Mouse (Mus musculus): Measurements from ENCODE around the gene Aatf.
A peak's percentile ranks its signal among the peaks of the same experiment; 100 is the strongest.

Aatf gene

GRCm38 (mm10) chr11:84522577-84523320 lies 9.4 kb upstream of the Aatf start:
- no peak for DNase-seq (ENCODE audit: low read depth, low spot score)

DNA sequence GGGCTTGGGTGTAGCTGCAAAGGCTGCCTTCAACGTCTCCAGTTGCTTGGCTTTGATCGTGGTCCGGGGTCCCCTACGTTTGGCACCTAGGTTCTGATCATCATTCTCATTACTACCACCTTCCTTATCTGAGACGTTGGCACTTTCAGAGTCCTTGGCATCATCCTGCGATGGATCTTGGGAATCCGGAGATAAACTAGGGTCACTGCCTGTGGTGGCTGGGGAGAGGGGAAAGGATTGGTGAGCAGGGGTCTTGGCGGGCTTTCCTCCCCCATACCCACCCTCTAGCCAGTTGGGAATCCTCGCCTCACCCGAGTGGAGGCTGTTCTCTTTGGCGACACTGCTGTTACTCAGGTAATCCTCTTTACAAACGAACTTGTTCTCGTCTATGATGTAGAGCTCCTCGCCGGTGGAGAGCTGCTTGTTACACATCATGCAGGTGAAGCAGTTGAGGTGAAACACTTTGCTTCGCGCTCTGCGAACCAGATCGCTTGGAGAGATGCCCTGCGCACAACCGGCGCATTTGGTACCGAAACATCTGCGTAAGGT lies 8.5 kb upstream of the Aatf start:
- DNase-seq (ENCODE audit: low read depth, low spot score) = no peak

- no peak for DNase-seq (ENCODE audit: low read depth, low spot score)
These were observed 7.7 kb upstream of the Aatf start for GRCm38 (mm10) chr11:84521071-84521390.

DNA sequence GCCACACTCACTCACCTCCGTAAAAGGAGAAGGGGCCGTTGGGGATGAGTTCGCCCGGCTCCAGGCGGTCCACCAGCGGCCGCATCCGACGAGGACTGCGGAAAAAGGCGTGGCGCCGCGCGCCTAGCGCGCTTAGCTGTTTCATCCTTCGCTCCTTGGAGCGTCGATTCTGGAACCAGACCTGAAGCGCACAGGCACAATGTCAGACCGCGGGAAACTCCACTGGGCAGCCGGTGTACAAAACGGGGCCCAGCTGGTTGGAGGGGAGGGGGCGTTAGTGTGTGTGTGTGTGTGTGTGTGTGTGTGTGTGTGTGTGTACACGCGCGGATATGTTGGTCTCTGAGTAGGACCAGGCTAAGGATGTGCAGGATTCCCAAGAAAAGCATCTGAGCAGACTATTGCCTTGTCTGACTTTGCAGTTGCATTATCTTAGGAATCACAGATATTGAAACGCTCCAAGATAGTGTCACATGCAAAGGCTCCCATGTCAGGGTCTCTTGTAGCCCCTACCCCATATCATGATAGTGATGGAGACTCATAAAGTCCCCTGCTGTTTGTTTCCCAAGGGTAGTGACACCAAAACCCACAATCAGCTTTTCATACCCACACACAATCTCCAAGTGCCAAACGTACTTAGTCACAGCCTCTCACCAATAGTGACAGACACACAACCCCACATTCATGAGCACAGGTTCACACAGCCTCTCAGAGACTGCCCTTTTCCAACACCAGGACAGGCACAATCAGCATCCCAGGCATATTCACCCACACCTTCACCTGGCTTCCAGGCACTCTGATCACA lies 7.1 kb upstream of the Aatf start:
- no peak for DNase-seq (ENCODE audit: low read depth, low spot score)

- no peak for DNase-seq (ENCODE audit: low read depth, low spot score)
These were observed 6.4 kb upstream of the Aatf start for GRCm38 (mm10) chr11:84519576-84520268.

DNA sequence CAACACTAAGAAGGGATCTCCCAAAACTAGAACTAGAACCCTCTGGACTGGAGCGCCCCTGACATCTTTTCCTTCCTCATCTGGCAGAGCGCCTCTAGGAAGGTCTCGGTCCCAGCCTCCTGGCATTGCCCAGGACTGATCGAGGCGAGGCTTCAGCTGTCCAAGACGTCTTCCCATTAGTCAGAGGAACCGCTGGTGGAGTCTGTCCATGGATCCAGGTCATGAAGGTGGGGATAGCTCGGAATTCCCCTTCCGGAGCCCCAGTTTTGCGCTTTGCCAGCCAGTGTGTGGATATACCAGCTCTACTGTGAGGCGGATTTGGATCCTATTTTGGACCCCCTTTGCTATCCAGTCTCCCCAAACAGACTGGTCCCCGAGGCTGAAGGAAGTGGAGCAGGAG lies 5.7 kb upstream of the Aatf start:
- no peak for DNase-seq (ENCODE audit: low read depth, low spot score)

GRCm38 (mm10) chr11:84518261-84518660 lies 4.9 kb upstream of the Aatf start:
- DNase-seq (ENCODE audit: low read depth, low spot score) = no peak

GRCm38 (mm10) chr11:84517431-84517830 lies 4.1 kb upstream of the Aatf start:
- DNase-seq (ENCODE audit: low read depth, low spot score) = no peak

DNA sequence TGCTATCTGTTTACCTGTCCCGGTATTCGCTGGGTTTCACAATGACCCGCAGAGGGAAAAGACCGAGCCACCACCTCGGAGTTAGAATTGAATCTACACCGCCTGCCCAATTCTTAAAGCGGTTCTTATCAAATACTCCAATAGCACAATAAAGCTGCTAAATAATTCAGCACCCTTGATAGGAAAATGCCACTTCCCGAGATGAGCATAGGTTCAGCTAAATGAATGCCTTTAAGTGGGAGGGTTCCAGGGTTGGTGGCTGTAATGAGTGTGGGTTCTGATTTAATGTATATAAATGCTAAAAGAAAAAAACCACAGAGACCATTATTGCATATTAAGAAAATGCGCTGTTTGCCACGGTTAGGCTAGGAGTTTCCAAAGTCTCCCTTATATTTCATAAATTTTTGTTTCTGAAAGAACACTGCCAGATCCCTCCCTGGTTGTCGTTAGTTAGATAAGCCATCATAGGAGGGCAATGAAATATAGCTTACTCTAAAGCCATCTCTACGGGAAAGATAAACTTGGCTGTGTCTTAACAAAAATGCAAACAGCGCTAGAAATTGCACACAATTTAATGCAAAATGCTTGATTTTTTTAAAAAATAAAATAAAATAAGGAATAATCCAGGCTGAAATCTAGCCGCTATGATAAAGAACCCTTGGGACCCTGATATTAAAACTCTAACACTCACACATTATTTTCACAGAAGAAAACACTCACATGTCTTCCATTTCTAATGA lies 3.3 kb upstream of the Aatf start:
- no peak for DNase-seq (ENCODE audit: low read depth, low spot score)

DNA sequence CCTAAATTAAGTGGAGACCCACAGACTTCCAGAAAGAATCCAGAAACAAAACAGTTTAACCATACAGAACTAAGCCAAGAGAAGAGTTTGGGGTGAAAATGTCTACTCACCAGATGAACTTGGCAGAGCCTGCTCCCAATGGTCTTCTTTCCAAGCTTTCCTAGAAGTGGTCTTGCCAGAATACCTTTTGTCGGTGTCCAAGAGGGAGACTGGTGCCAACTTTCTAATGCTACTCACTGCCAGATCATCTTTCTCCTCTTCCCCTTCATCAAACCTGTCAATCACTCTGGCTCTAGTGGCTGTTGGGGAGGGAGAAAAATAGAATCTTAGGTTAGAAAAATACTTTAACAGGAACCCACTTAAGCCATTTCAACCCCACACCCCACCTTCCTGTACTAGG lies 1.3 kb downstream of the Aatf start:
- DNase-seq (ENCODE audit: low read depth, low spot score) = no peak

GRCm38 (mm10) chr11:84504296-84504695 lies 9.0 kb downstream of the Aatf start:
- no peak for DNase-seq (ENCODE audit: low read depth, low spot score)

DNA sequence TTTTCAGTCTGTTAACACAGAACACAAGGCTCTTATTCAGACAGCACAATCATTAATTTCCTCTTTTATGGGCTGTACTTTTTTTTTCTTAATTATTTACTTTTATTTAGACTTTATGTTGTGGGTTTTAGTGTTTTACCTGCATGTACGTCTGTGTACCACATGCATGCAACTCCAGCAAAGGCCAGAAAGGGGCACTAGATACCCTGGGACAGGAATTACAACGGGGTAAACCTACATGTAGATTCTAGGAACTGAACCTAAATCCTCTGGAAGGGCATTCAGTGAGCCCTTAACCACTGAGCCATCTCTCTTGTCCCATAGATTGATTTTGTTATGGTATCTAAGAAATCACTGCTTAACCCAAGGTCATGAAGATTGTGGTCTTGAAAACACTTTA lies 15.4 kb downstream of the Aatf start:
- DNase-seq (ENCODE audit: low read depth, low spot score) = peak; percentile 27

- DNase-seq (ENCODE audit: low read depth, low spot score) = no peak
These were observed 16.4 kb downstream of the Aatf start for GRCm38 (mm10) chr11:84496901-84497300.

DNA sequence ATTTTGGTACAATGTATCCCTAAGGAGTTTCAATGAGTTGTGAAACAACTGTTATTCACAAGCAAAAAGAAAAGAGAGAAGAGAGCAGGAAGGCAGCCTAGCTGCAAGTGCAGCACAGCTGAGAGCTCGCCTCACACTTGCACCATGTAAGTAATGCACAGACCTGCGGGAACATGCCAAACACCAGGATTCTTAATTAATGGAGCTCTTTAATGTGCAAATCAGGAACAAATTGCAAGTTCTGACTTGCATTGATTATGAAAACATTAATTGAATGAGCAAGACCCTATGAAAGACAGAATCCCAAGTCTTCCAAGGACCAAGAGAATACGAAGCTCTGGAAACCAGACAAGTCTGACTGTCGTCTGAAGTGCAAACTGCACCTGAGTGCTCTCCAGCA lies 17.5 kb downstream of the Aatf start:
- no peak for DNase-seq (ENCODE audit: low read depth, low spot score)

DNA sequence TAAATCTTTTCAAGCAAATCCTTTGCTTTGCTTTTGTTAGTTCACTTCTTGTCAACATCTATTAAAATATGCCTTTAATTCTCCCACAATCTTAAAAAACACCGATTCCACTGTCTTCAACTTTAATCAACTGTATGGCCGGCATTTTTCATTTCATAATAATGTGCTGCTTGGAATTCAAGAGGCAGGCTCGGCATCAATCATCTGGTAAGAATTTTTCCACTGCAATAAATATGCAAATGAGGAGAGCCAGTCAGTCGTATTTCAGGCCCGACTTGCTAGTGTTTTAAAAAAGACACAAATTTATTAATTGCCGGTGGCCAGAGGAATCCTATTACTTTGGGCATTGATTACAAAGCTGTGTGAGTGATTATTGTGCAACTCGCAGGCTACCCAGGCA lies 31.7 kb downstream of the Aatf start:
- DNase-seq (ENCODE audit: low read depth, low spot score) = no peak

- peak; percentile 12 for DNase-seq (ENCODE audit: low read depth, low spot score)
These were observed 32.9 kb downstream of the Aatf start for GRCm38 (mm10) chr11:84480451-84480850.

- DNase-seq (ENCODE audit: low read depth, low spot score) = no peak
These were observed 36.7 kb downstream of the Aatf start for GRCm38 (mm10) chr11:84476641-84477040.

DNA sequence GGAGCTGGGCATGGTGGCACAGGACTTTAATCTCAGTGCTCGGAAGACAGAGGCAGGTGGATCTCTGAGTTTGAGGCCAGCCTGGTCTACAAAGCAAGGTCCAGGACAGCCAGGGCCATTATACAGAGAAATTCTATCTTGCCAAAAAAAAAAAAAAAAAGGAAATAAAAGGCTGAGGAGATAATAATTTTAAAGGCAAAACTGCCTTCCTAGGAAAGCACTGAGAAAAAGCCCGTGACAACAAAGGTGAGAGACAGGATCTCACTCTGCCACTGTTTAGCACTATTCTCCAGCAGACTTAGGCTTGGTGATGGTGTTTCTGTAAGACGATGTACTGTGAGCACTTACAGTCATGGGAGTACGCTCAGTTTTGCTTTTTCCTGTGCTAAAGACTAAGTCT lies 37.3 kb downstream of the Aatf start:
- no peak for DNase-seq (ENCODE audit: low read depth, low spot score)

DNA sequence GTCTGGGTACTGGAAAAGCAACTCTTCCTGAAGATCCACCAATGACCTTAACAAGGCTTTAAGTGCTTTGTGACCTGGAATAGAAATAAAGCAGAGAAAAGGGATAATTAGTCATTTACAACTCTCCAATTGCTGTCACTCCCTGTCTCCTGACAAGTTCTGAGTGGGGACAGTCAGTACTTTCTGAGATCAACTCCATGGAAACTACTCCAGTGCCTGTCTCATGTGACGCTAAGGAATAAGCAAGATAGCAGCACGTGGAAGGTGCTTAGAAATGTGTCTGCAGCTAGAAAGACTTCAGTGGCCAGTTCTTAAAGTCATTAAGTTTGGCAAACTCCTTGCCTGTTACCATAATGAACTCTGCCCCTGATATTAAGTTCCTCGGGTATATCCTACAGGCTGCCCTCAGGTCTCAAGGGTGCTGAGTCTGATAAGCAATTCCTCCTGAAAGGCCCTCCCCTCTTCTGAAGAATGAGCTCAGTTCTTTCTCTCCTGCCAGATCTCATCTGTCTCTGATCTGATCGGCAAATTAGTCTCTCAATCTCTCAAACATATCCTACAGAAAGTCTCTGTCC lies 40.1 kb downstream of the Aatf start:
- DNase-seq (ENCODE audit: low read depth, low spot score) = no peak

DNA sequence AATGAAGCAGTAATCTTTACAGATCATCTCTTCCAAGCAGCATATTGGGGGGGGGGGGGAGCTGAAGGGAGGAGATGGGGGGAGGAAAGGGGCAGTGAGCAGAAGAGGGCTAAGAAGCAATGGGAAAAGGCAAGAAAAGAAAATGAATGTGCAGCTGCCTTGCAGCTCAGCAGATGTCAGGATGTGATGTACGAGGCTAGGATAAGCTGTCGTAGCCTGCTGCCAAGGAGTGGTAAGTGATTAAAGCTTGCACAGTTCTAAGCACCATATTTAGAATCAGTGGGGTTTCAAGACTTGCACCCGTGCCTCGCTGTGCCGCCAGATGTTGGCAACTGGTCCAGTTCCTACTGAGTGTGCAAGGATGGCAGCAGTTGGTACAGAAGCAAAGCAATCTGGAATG lies 48.8 kb downstream of the Aatf start:
- DNase-seq (ENCODE audit: low read depth, low spot score) = no peak

DNA sequence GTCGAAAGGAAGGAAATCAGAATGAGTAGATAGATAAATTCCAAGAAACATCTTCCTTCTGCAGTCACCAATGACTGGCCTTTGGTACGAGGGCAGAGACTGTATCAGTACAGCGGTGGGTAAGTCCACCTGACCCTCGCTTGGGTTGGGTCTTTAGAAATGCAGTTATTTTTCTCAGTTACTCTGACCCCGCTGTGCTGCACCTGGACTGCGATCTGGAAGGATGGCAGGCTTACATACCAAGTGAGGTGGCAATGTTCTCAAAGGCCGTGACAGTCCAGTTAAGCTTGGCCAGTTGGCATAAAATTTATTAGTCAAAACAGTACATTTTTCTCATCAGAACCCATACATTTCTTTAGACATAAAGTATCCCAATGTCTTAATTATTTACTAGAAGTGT lies 59.4 kb downstream of the Aatf start:
- no peak for DNase-seq (ENCODE audit: low read depth, low spot score)

Measured in 3T3-L1 (cell line).